Mouse (Mus musculus) embryonic facial prominence, embryonic 13.5 days (tissue): ENCODE results near the gene Rcc2. TPM values are rescaled to one million over a fixed set of nuclear protein-coding genes. Genes with fewer than 3 reads are reported as not detected.

ENCODE experiments used
- ATAC-seq: fragments of 200-750 bp; cut with Nextera tagmentation; 2 replicates; pipeline ENCODE4 v1.8.0; 2017; ENCODE audit warnings: low read depth; ENCODE audit not compliant: insufficient number of reproducible peaks, insufficient read depth, low FRiP score, low TSS enrichment
- H3K27ac ChIP-seq: fragments of 300-500 bp; sonication (generic); 2 replicates; pipeline ENCODE4 v1.5.1; 2015; ENCODE audit warnings: moderate library complexity, mild to moderate bottlenecking, inconsistent platforms
- H3K27me3 ChIP-seq: fragments of 300-500 bp; sonication (generic); 2 replicates; pipeline ENCODE4 v1.6.1; 2015; ENCODE audit warnings: mild to moderate bottlenecking, inconsistent platforms
- H3K36me3 ChIP-seq: fragments of 300-500 bp; sonication (generic); 2 replicates; pipeline ENCODE4 v1.6.1; 2015; ENCODE audit warnings: mild to moderate bottlenecking, inconsistent platforms
- H3K4me1 ChIP-seq: fragments of 300-500 bp; sonication (generic); 2 replicates; pipeline ENCODE4 v1.6.1; 2015; ENCODE audit warnings: inconsistent platforms
- H3K4me2 ChIP-seq: fragments of 300-500 bp; sonication (generic); 2 replicates; pipeline ENCODE4 v1.6.1; 2015; ENCODE audit warnings: moderate library complexity, mild to moderate bottlenecking, inconsistent platforms
- H3K4me3 ChIP-seq: fragments of 300-500 bp; sonication (generic); 2 replicates; pipeline ENCODE4 v1.5.1; 2015; ENCODE audit warnings: mild to moderate bottlenecking, inconsistent platforms
- H3K9ac ChIP-seq: fragments of 300-500 bp; sonication (generic); 2 replicates; pipeline ENCODE4 v1.6.1; 2015; ENCODE audit warnings: mild to moderate bottlenecking, inconsistent platforms
- H3K9me3 ChIP-seq: fragments of 300-500 bp; sonication (generic); 2 replicates; pipeline ENCODE4 v1.6.1; 2016; ENCODE audit warnings: inconsistent platforms
- WGBS: fragments of 180-500 bp; shearing (Covaris S2); methylation state at CpG from one replicate; pipeline ENCODE4 v1.1.7; 2015; ENCODE audit warnings: mixed read lengths; 5-methylcytosine and 5-hydroxymethylcytosine counted together
- polyA plus RNA-seq: library from polyadenylated mRNA; unstranded; fragments of >200 nt; fragmentation: Nextera tagmentation; extraction: Ambion mirVana; gene quantifications from 2 replicates; pipeline ENCODE4 v1.2.1, GENCODE M21; 2015

Rcc2 gene
- polyA plus RNA-seq, 1 experiment from 2014 or later: 43.5 TPM

- 56% methylated on average over 29 of the region's 29 CpGs for WGBS
- no peaks in the 10 kb centered on the region for H3K27me3 ChIP-seq
- H3K4me1 ChIP-seq: peaks cover 3% of the 10 kb centered on the region; the same call in 1 of the 2 replicates
- no peak overlapping the region for H3K4me2 ChIP-seq
- peak overlapping the region; percentile 28 for H3K27ac ChIP-seq
- no peaks in the 10 kb centered on the region for H3K9me3 ChIP-seq
- H3K4me3 ChIP-seq: no peak overlapping the region
- peak; percentile 74 for ATAC-seq
- 0 out of 2 replicates have a peak overlapping the region, but pooled peaks have one; percentile 23 for H3K9ac ChIP-seq
- H3K36me3 ChIP-seq: peaks cover 97% of the 10 kb centered on the region
These were observed 13.4 kb downstream of the Rcc2 start for GRCm38 (mm10) chr4:140713480-140714365.

- H3K27me3 ChIP-seq: no peaks in the 10 kb centered on the region
- 0 out of 2 replicates have a peak, but pooled peaks cover 2% of the 10 kb centered on the region for H3K4me1 ChIP-seq
- no peak overlapping the region for H3K4me2 ChIP-seq
- H3K9ac ChIP-seq: no peak overlapping the region
- 87% methylated on average over 5 of the region's 5 CpGs for WGBS
- no peaks in the 10 kb centered on the region for H3K9me3 ChIP-seq
- no peak overlapping the region for H3K4me3 ChIP-seq
- ATAC-seq: no peak
- no peak overlapping the region for H3K27ac ChIP-seq
- peaks cover 97% of the 10 kb centered on the region for H3K36me3 ChIP-seq
These were observed 14.2 kb downstream of the Rcc2 start for GRCm38 (mm10) chr4:140714586-140714985.

- H3K4me1 ChIP-seq: no peaks in the 10 kb centered on the region
- no peak for ATAC-seq
- H3K36me3 ChIP-seq: peaks cover 97% of the 10 kb centered on the region
- no peak overlapping the region for H3K9ac ChIP-seq
- H3K4me2 ChIP-seq: no peak overlapping the region
- 90% methylated on average over 11 of the region's 11 CpGs for WGBS
- H3K27me3 ChIP-seq: no peaks in the 10 kb centered on the region
- H3K27ac ChIP-seq: no peak overlapping the region
- H3K4me3 ChIP-seq: no peak overlapping the region
- no peaks in the 10 kb centered on the region for H3K9me3 ChIP-seq
These were observed 16.7 kb downstream of the Rcc2 start for GRCm38 (mm10) chr4:140716994-140717393.

- 94% methylated on average over 9 of the region's 9 CpGs for WGBS
- Histone ChIP-seq H3K4me2 (no peak overlapping the region), H3K9ac (no peak overlapping the region), H3K4me3 (no peak overlapping the region), H3K9me3 (no peaks in the 10 kb centered on the region), H3K27ac (no peak overlapping the region), H3K27me3 (no peaks in the 10 kb centered on the region), H3K36me3 (peaks cover 97% of the 10 kb centered on the region), H3K4me1 (no peaks in the 10 kb centered on the region)
- ATAC-seq: no peak
These were observed 18.1 kb downstream of the Rcc2 start for GRCm38 (mm10) chr4:140718436-140718835.

- no peak for ATAC-seq
- Histone ChIP-seq H3K9me3 (no peaks in the 10 kb centered on the region), H3K36me3 (peaks cover 91% of the 10 kb centered on the region), H3K4me1 (no peaks in the 10 kb centered on the region), H3K4me3 (no peak overlapping the region), H3K9ac (no peak overlapping the region), H3K27me3 (no peaks in the 10 kb centered on the region), H3K4me2 (no peak overlapping the region), H3K27ac (no peak overlapping the region)
- WGBS: 85% methylated on average over 5 of the region's 5 CpGs
These were observed 19.8 kb downstream of the Rcc2 start for GRCm38 (mm10) chr4:140720091-140720490.

GRCm38 (mm10) chr4:140721968-140722490 lies 21.7 kb downstream of the Rcc2 start:
- 81% methylated on average over 20 of the region's 20 CpGs for WGBS
- Histone ChIP-seq H3K27ac (peak overlapping the region; percentile 16; the same call in 1 of the 2 replicates), H3K4me1 (no peaks in the 10 kb centered on the region), H3K36me3 (peaks cover 82% of the 10 kb centered on the region), H3K4me3 (no peak overlapping the region), H3K9me3 (no peaks in the 10 kb centered on the region), H3K27me3 (no peaks in the 10 kb centered on the region), H3K4me2 (no peak overlapping the region), H3K9ac (no peak overlapping the region)
- ATAC-seq: no peak

GRCm38 (mm10) chr4:140722710-140723109 lies 22.4 kb downstream of the Rcc2 start:
- no peak for ATAC-seq
- 78% methylated on average over 9 of the region's 9 CpGs for WGBS

GRCm38 (mm10) chr4:140723192-140723591 lies 22.9 kb downstream of the Rcc2 start:
- Histone ChIP-seq H3K9me3 (no peaks in the 10 kb centered on the region), H3K27me3 (no peaks in the 10 kb centered on the region), H3K36me3 (peaks cover 78% of the 10 kb centered on the region), H3K4me3 (no peak overlapping the region), H3K9ac (no peak overlapping the region), H3K4me2 (no peak overlapping the region), H3K27ac (no peak overlapping the region), H3K4me1 (no peaks in the 10 kb centered on the region)
- WGBS: 82% methylated on average over 9 of the region's 9 CpGs
- ATAC-seq: no peak

More at GRCm38 (mm10) chr4:140722710-140723109, 22.4 kb downstream of the Rcc2 start:
- H3K4me3 ChIP-seq: no peak overlapping the region
- no peaks in the 10 kb centered on the region for H3K27me3 ChIP-seq
- no peaks in the 10 kb centered on the region for H3K9me3 ChIP-seq
- no peak overlapping the region for H3K27ac ChIP-seq
- peaks cover 83% of the 10 kb centered on the region for H3K36me3 ChIP-seq
- H3K4me2 ChIP-seq: no peak overlapping the region
- H3K4me1 ChIP-seq: no peaks in the 10 kb centered on the region
- no peak overlapping the region for H3K9ac ChIP-seq

GRCm38 (mm10) chr4:140723801-140724200 lies 23.5 kb downstream of the Rcc2 start:
- Histone ChIP-seq H3K27ac (no peak overlapping the region), H3K4me2 (no peak overlapping the region), H3K4me3 (no peak overlapping the region), H3K36me3 (peaks cover 72% of the 10 kb centered on the region), H3K27me3 (no peaks in the 10 kb centered on the region), H3K9ac (no peak overlapping the region), H3K4me1 (no peaks in the 10 kb centered on the region), H3K9me3 (no peaks in the 10 kb centered on the region)
- 52% methylated on average over 5 of the region's 5 CpGs for WGBS
- no peak for ATAC-seq

- Histone ChIP-seq H3K4me2 (no peak overlapping the region), H3K4me1 (no peaks in the 10 kb centered on the region), H3K9me3 (no peaks in the 10 kb centered on the region), H3K4me3 (no peak overlapping the region), H3K9ac (no peak overlapping the region), H3K27ac (0 out of 2 replicates have a peak overlapping the region, but pooled peaks have one; percentile 39), H3K27me3 (no peaks in the 10 kb centered on the region), H3K36me3 (peaks cover 63% of the 10 kb centered on the region)
- 66% methylated on average over 6 of the region's 6 CpGs for WGBS
- ATAC-seq: no peak
These were observed 24.4 kb downstream of the Rcc2 start for GRCm38 (mm10) chr4:140724739-140725138.

- no peaks in the 10 kb centered on the region for H3K9me3 ChIP-seq
- H3K4me3 ChIP-seq: no peak overlapping the region
- no peak overlapping the region for H3K9ac ChIP-seq
- no peak overlapping the region for H3K4me2 ChIP-seq
- no peaks in the 10 kb centered on the region for H3K4me1 ChIP-seq
- peaks cover 41% of the 10 kb centered on the region for H3K36me3 ChIP-seq
- no peak for ATAC-seq
- H3K27ac ChIP-seq: no peak overlapping the region
- WGBS: 86% methylated on average over 12 of the region's 12 CpGs
- H3K27me3 ChIP-seq: no peaks in the 10 kb centered on the region
These were observed 26.6 kb downstream of the Rcc2 start for GRCm38 (mm10) chr4:140726907-140727306.

GRCm38 (mm10) chr4:140731654-140732053 lies 31.3 kb downstream of the Rcc2 start:
- H3K9me3 ChIP-seq: no peaks in the 10 kb centered on the region

More at GRCm38 (mm10) chr4:140731654-140732053, 31.3 kb downstream of the Rcc2 start:
- Histone ChIP-seq H3K4me2 (no peak overlapping the region), H3K4me1 (no peaks in the 10 kb centered on the region), H3K27me3 (no peaks in the 10 kb centered on the region), H3K36me3 (peaks cover 10% of the 10 kb centered on the region; the same call in 1 of the 2 replicates), H3K27ac (no peak overlapping the region), H3K4me3 (no peak overlapping the region), H3K9ac (no peak overlapping the region)
- no peak for ATAC-seq
- WGBS: 78% methylated on average over 4 of the region's 4 CpGs
